Mouse (Mus musculus) Muller cell, postnatal 12 days (primary cell): ENCODE results near the gene Eno3.
A peak's percentile ranks its signal among the peaks of the same experiment; 100 is the strongest.

ENCODE experiments used
- DNase-seq: peaks from one replicate; pipeline ENCODE4 v3.0.0-alpha.2; 2015; ENCODE audit errors: inconsistent ontology term

Eno3 gene

DNA sequence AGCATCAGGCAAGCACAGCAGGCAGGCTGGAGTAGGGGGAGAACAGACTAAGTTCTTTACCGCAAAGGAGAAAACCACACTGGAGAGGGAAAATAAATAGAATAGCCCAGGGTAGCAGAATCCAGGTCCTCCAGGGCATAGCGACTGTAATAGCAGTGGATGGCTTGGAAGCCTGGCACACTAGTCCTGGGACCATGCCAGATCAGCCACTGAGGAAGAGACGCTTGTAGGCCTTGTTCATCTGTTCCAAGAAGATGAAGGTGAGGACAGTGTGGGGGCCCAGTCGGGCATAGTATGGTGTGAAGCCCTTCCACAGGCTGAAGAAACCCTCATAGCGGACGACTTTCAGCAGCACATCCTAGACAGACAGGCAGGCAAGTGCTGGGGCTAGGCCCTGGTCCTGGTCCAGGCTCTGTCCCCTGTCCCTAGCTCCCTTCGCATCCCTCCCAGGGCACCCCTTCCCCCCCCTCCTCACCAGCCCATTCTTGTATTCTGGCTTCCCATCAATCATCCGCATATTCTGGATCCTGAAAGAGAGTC, 12.4 kb upstream of the Eno3 start:
- no peak for DNase-seq

DNA sequence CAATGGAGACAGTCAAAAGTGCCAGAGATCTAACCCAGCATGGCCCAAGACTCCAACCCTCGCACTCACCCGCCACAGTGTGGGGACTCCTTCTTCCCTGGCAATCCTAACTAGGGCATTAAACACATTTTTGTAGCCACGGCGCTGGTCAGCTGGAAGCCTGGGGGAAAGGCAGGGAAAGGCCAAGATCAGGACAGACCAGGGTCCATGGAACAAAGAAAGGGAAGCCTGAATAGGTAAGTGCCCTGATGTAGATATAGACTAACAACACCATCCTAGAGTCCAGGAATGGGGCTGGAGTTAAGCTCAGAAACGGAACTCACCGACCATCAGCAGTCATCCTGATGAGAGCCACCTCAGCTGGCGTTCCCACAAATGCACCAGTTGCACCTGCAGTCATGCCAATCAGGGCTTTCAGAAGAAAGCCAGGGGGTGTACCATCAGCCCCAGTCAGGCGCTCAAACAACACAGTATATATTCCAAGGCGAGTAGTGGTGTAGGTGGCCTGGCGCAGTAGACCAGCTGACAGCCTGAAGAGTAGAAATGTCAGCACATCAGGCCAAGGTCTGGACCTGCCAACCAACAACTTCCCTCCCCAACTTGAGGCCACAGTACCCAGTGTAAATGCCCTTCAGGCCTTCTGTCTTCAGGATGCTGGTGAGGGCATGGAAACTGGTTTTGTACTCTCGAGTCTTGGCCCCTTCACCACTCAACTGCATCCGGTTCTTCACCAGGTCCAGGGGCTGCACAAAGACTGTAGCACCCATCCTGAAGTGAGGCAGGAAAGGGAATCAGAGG, 11.3 kb upstream of the Eno3 start:
- DNase-seq = no peak

DNA sequence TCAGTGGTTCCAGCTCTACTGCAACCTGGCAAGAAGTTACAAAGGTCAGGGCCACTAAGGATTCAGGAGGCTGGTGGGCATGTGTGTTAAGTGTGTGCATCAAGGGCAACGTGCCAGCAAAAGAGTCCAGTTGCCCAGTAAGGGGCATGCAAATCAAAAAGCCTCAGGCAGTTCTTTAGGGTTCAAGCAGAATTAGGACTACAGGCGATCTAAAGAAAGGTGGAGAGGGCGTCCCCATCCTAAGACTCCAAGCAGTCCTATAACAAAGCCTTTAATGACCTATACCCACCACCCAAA, 10.8 kb upstream of the Eno3 start:
- DNase-seq = no peak

DNA sequence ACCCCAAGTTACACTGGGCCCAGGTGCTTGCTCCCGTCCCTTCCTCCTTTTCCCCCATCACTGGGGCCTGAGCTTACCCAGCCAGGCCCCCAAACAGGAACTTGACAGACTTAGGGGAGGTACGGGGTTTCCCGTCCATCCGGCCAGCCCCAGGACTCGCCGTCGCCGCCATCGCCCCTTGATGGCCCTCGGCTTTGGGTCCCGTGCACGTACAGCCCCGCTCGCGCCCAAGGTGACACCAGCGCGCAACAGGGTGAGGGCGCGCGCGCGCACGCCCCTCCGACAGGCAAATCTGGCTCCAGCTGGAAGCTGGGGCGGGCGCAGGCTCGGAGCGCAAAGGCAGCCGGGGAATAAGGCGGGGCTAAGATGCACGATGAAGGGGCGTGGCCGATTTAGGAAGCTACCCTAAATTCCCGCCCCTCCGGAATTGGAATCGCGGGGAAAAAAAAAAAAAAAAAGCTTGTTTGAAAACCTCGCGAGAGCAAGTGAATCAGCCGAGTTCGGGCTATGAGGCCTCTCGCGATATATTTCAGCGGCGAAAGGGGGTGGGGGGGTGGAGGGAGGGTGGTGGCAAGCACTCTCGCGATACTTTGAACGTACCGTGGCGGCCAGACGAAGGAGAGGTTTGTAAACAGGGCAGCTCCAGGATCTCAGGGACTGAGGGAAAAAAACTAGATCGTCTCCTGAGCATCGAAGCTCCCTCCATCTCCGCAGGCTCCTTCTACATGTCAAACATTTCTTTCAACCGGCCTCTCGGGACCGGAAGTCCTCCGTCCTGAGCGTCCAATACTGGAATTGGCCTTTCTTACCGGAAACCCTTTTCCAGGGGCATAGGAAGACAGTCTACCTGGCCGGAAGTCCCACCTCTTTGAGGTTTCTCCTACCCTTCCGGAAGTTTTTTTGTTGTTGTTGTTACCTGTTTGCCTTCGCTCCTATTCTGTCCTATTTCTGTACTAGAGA, 10.0 kb upstream of the Eno3 start, which contains the start of the genes Rnf167 and Slc25a11:
Gene Rnf167 (plus strand): TSS at position 545 of the 960 bp plus-strand sequence.
Gene Slc25a11 (minus strand): TSS at position 789 of the 960 bp plus-strand sequence.
- peak; percentile 98 for DNase-seq

DNA sequence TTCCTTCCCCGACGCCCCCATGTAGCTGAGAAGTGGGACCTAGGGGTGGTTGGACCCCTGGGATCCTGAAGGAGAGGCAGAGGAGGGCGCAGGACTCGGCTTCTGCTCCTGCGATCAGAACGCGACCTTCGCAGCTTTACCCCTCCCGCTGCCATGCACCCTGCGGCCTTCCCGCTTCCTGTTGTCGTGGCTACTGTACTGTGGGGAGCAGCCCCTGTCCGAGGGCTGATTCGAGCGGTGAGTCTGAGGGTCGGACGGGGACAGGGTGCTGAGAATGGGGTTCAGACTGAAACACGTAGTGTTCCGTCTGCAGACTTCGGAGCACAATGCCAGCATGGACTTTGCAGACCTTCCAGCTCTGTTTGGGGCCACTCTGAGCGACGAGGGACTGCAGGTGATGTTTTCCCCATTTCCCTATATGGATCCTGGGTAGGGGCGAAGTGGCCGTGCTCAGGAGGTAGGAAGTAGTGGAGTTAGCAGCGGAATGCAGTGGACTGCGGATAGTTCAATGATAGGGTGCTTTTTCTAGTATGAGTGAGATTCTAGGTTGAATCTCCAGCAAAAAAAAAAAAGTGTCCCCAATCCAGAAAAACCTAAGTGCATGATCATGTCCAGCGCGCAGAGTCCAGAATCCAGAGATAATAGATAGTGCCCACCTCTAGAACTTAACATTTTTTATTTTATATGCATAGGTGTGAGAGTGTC, 9.1 kb upstream of the Eno3 start:
- peak; percentile 40 for DNase-seq

DNA sequence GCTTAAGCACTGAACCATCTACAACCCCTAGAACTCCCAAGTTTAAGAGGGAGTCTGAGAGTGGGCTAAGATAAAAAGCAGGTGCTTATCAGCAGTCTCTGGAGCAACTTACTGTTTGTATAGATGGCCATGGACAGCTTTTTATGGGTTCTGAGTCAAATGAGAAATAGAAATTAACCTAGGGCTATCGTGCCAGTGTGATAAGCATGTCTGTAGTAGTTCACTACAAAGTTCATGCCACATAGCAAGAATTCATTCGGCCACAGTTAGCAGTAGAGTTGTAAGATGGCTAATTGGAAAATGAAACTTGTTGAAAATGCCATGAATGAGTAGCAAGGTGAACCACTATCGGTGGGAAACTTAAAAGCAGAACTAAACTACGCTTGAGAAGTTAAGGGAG, 8.5 kb upstream of the Eno3 start:
- DNase-seq = no peak

DNA sequence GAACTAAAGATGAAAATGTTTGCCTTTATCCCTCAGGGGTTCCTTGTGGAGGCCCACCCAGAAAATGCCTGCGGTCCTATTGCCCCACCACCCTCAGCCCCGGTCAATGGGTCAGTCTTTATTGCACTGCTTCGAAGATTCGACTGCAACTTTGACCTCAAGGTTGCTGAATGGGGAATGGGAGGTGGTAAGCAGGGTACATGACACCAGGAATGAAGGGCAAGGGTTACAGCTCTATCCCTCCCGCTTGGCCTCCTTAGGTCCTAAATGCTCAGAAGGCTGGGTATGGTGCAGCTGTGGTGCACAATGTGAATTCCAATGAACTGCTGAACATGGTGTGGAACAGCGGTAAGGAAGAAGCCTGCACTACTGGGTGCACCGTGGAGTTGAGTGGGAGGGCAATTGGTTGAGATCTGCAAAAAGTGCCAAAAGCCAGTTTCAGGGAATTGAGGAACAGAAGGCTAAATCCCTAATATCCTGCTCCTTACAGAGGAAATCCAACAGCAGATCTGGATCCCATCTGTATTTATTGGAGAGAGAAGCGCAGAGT, 7.7 kb upstream of the Eno3 start:
- no peak for DNase-seq

DNA sequence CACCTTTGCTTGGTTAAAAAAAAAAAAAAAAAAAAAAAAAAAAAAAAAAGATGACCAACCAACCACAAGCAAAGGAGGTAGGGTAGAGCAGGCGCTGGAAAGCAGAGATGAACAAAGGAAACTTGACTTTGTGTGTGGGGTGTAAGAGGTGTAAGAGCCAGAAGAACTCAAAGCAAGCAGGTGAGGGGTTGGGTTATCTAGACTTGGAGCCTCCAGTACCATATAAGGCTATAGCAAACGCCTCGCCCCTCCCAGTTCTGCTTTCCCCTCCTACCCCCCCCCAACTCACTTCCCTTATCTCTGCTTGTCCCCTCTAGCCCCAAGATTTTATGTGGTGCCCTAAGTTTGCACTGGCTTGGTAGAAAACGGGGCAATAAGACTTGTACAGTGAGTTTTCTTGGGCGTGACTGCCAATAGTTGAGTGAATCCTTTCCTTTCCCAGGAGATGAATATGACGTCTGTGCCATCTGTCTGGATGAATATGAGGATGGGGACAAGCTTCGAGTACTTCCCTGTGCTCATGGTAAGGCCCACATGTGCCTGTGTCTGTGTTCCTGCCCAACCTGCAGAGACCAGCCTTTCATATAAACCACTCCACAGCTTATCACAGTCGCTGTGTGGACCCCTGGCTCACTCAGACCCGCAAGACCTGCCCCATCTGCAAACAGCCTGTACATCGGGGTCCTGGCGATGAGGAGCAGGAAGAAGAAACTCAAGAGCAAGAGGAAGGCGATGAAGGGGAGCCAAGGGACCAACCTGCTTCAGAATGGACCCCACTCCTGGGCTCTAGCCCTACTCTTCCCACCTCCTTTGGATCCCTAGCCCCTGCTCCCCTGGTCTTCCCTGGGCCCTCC, 6.5 kb upstream of the Eno3 start:
- DNase-seq = no peak

DNA sequence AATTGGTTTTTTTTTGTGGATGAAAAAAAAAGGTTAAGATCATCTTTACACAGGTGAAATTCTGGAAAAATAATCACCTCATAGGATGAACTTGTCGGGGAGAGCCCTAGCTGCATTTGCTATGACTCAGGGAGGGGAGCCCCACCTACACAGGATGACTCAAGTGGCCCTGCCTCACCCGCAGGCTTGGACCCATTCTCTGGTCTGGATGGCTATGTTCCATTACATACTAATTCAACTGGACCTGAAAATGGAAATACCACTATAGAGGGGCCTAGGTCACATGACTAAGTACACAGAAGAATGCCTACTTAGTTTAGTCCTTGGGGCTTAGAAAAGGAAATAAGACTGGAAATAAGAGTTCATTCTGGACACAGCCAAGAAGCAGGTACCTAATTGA, 5.6 kb upstream of the Eno3 start:
- peak; percentile 73 for DNase-seq

DNA sequence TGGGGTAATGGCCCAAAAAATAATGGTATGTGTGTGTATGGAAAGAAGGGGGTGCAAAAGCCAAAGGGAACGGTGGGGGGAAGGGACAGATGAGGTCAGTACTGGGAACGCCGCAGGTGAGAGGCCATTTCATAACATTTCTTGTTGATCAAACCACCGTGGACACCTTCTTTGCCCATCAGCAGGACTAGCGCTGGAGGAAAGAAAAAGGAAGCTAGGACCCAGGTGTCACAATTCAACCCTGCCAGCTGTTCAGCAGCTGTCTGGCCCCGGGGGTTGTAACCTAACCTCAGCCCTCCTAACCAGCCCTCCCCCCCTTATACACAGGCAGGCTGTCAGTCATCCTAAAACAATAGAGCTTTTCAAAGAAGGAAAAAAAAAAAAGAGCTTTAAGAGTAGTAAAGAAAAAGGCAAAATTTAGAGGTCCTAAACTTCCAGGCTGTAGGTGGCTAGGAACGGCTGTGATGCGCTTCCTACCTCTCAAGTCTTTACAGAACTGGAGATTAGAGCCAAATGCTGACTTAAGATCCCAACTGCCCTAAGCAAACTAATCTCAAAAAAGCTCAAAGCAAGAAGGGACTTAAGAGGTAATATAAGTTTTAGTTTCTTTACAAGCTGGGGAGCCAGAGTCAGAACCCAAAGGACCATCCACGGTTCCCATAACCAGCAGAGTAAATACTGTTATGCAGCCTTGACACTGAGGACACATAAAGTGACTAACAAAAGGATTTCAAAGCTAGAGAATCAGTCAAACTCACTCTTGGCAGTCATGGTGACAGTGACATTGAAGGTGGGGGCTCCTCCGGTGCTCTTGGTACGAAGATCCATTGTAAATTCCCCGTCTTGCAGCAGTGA, 4.7 kb upstream of the Eno3 start:
- DNase-seq = no peak

DNA sequence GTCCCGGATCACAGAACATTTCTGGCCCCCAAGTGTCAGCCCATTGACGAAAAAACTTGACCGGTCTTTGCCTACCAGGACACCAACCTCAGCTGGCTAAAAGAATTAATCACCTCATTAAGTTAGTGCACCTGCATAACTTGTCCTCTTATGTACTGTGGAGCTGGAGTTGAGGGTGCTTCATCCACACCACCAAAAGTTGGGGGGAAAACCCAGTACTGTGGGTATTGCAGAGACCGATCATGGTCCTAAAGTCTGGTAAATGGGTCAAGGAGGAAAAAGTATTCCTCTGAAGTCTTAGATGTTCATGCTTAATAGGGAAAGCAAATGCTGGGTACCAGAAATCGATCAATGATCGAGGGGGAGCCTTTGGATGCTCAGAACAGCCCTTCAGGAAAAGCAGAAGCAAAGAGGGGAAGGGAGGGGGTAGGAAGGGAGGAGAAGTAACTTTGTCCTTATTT, 4.1 kb upstream of the Eno3 start:
- DNase-seq = no peak

DNA sequence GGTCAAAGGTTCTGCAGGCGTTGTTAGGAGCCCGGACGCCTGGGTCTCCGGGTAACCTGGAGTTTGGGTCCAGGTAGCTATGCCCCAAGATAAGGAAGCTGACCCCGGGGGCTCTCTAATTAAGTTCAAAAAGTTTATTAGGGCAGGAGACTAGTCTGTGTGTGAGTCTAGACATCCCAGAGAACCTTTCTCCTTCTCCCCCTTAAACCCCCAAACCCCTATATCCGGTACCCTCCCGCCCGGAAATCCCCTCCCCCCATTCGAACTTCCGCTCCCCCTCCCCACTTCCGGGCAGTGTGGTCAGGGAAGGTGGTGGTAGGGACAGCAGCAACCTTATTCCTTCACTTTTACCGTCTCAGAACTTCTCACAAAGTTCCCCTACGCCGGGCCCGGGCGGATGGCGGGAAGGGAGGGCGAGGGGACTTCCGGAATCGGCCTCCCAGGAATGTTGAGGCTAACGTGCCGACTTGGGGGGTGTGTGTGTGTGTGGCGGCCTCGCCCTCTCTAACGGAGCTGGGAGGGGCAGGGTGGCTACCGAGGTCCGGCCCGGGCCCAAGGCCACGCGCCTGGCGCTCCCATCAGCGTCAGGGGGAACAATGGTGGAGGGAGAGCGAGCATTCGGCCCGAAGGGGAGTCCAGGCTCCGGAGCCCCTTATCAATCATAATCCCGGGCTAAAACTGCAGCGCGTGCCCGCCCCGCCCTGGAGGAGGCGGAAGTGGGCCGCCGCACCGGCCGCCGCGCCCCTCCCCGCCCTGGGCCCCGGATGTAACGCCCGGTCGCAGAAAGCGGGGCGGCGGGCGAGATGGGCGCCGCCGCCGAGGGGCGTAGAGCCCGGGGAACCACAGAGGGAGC, 3.4 kb upstream of the Eno3 start:
- DNase-seq = peak; percentile 80

DNA sequence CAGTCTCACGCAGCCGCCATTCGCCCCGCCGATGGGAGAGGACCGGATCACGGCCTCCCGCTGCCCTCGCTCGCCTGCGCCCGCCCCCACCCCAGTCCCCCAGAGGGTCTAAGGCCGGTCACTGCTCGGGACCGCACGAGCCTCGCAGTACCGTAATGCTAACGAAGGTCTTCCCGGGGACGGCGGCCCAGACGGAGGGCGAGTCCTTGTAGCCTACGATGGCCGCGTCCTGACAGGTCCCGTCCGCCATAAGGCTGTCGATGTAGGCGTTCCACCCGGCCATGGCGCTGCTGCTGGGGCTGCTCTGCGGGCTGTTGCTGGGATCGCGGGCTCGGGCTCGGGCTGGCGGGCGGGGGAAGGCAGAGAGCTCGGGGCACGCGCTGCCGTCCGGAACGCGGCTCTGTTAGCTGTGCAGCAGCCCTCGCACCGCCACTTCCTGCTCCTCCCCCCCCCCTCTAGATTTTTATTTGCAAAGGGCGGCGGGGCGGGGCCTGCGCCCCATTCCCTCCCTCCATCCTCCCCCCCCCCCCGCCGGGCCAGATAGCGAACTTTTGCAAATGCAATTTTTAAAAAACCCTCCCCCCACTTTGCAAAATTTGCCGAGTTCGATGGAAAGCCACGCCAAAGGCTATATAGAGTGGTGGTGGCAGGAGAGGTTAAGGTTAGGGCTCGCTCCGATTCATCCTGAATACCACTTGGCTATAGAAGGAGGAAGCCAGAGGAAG, 2.6 kb upstream of the Eno3 start, which contains the start of gene Pfn1:
Gene Pfn1 (minus strand): TSS at position 447 of the 725 bp plus-strand sequence.
- DNase-seq = peak; percentile 94

DNA sequence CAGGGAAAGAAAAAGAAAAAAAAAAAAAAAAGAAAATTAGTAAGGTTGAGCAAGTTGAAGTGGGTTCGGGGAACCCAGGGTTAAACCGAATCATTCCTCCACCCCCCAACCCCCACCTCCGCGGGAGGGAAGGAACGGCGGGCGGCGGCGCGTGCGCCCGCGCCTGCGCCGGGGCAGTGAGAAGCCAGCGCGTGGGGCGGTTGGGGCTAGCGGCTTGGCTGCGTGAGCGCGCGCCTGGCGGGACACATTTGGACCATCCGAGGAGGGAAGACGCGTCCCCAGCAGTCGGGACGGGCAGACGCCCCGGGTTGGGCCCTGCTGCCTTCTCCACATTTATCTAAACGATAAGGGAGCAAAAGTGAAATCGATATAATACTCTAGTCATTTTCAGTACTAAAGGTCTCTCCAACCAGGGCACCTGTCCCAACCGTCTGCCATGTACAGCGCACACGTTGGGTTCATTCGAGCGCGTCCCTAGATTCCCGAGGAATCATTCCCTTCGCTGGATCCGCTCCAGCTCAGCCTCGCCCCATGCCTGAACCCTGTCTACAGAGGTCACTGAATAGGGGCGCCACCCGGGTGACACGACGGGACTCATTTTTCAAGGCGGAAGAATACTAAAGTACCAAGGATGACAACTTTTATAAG, 2.0 kb upstream of the Eno3 start:
- DNase-seq = peak; percentile 96

DNA sequence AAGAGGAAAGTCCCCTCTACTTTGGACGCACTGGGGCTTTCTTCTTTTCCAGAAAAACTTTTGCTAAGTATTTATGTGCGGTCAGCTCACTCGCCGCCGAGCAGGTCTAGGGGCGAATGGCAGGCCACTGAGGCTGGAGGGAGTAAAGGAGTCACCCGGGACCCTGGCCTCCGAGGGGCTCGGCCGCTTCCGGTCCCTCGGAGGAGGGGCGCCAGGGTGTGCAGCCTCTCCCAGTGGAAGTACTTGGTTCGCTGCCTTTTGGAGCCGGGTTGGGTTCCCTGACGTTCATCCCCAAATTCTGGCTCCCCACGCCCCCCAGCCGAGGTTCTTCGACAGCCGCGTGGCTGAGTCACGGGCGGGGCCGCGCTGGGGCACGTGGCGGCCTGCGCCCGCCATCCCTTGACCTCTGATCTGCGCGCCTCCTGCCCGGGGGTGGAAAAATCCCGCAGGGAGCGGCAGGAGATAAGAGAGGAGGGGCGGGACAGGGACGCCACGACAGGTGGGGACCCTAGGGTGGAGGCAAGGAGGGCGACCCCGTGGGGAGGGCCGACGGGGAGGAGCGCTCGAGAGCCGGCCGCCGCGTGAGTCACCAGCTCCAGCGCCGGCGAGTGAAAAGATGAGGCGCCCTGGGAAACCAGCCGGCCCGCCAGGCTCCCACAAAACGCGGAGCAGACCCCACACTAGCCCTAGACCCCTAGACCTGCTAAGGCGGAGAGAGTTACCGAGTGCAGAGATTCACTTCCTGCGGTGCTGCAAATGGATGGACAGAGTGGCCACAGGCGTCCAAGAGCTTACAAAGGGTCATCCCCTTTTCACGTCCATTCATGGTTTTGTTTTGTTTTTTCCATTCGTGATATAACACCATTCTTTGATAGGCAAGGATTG, 1.2 kb upstream of the Eno3 start:
- peak; percentile 72 for DNase-seq

DNA sequence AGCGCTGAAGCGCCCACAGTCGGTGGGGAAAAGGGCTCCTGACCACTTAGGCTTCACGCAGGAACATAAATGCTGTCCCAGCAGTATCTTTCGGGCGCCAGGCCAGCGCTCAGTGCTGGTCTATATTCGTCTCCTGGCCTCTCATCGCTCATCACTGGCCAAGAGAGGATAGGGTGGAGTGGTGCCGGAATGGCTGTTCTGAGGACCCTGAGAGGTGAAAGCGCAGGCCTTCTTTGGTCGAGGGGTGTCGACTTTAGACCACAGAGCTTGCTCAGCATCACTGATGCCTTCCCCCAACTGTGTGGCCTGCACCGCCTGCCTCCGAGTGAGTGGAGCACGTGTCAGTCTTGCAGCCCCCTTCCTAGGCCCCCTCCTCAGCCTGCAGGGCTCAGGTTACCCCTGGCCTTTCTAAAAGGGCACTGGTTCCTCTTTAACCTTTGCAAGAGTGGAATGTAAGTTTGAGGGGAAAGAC, 510 bp upstream of the Eno3 start:
- no peak for DNase-seq
